Mouse (Mus musculus): Measurements from ENCODE around the gene Asic1. TPM values are rescaled to one million over a fixed set of nuclear protein-coding genes. Genes with fewer than 3 reads are reported as not detected.
A peak's percentile ranks its signal among the peaks of the same experiment; 100 is the strongest.
"Not testable (repeated sequence)": the region's sequence is repeated elsewhere in the genome, so short reads cannot be mapped to it uniquely, and the experiment has no call there.

Asic1 gene
- polyA plus RNA-seq, 1 experiment from 2014 or later: 54.5 TPM

GRCm38 (mm10) chr15:99688712-99689111 lies 18.5 kb downstream of the Asic1 start:
- H3K4me3 ChIP-seq (replicated peaks): no peak overlapping the region
- peaks cover 19% of the 10 kb centered on the region for H3K36me3 ChIP-seq
- H3K27ac ChIP-seq: no peak overlapping the region; the same call in 1 of the 2 replicates
- ATAC-seq: peak; percentile 62
- no peaks in the 10 kb centered on the region for H3K27me3 ChIP-seq
- no peak overlapping the region for H3K4me2 ChIP-seq (replicated peaks)
- WGBS: 6% methylated on average over 4 of the region's 4 CpGs
- H3K4me1 ChIP-seq (replicated peaks): peaks cover 40% of the 10 kb centered on the region
- no peak overlapping the region for H3K9ac ChIP-seq (replicated peaks)
- no peaks in the 10 kb centered on the region for H3K9me3 ChIP-seq

- H3K9ac ChIP-seq (replicated peaks): peak overlapping the region; percentile 46; the same call in 1 of the 2 replicates
- no peaks in the 10 kb centered on the region for H3K9me3 ChIP-seq
- no peak overlapping the region for H3K4me3 ChIP-seq (replicated peaks)
- WGBS: 25% methylated on average over 4 of the region's 4 CpGs
- H3K4me1 ChIP-seq (replicated peaks): peaks cover 53% of the 10 kb centered on the region
- H3K36me3 ChIP-seq: peaks cover 25% of the 10 kb centered on the region
- H3K27me3 ChIP-seq: no peaks in the 10 kb centered on the region; the same call in 1 of the 2 replicates
- 0 out of 2 replicates have a peak overlapping the region, but pooled peaks have one; percentile 58 for H3K27ac ChIP-seq
- H3K4me2 ChIP-seq (replicated peaks): no peak overlapping the region
- no peak for ATAC-seq
These were observed 20.8 kb downstream of the Asic1 start for GRCm38 (mm10) chr15:99690924-99691323.

- Histone ChIP-seq H3K36me3 (peaks cover 28% of the 10 kb centered on the region), H3K9me3 (no peaks in the 10 kb centered on the region), H3K4me1 (replicated peaks) (peaks cover 53% of the 10 kb centered on the region), H3K27ac (peak overlapping the region; percentile 49; the same call in 1 of the 2 replicates), H3K4me3 (replicated peaks) (no peak overlapping the region), H3K4me2 (replicated peaks) (peak overlapping the region; percentile 1; the same call in 1 of the 2 replicates), H3K27me3 (peaks cover 7% of the 10 kb centered on the region), H3K9ac (replicated peaks) (peak overlapping the region; percentile 46)
- 43% methylated on average over 9 of the region's 9 CpGs for WGBS
- peak; percentile 65 for ATAC-seq
These were observed 21.8 kb downstream of the Asic1 start for GRCm38 (mm10) chr15:99691976-99692375.

- no peak overlapping the region for H3K4me3 ChIP-seq (replicated peaks)
- peaks cover 60% of the 10 kb centered on the region for H3K36me3 ChIP-seq
- peaks cover 25% of the 10 kb centered on the region for H3K4me1 ChIP-seq (replicated peaks)
- no peak overlapping the region for H3K9ac ChIP-seq (replicated peaks)
- H3K27ac ChIP-seq: no peak overlapping the region
- WGBS: 55% methylated on average over 2 of the region's 2 CpGs
- H3K4me2 ChIP-seq (replicated peaks): no peak overlapping the region
- no peak for ATAC-seq
- no peaks in the 10 kb centered on the region for H3K9me3 ChIP-seq
- H3K27me3 ChIP-seq: peaks cover 12% of the 10 kb centered on the region
These were observed 27.1 kb downstream of the Asic1 start for GRCm38 (mm10) chr15:99697309-99697708.

- Histone ChIP-seq H3K36me3 (peaks cover 58% of the 10 kb centered on the region), H3K4me1 (replicated peaks) (peaks cover 23% of the 10 kb centered on the region), H3K27me3 (peaks cover 12% of the 10 kb centered on the region), H3K27ac (no peak overlapping the region), H3K9me3 (no peaks in the 10 kb centered on the region), H3K4me3 (replicated peaks) (no peak overlapping the region), H3K4me2 (replicated peaks) (no peak overlapping the region), H3K9ac (replicated peaks) (no peak overlapping the region)
- WGBS: 45% methylated on average over 20 of the region's 20 CpGs
- no peak for ATAC-seq
These were observed 28.4 kb downstream of the Asic1 start for GRCm38 (mm10) chr15:99698533-99699085.

GRCm38 (mm10) chr15:99699715-99700114 lies 29.5 kb downstream of the Asic1 start:
- no peak for ATAC-seq
- WGBS: 89% methylated on average over 10 of the region's 10 CpGs
- H3K36me3 ChIP-seq: peaks cover 64% of the 10 kb centered on the region
- no peak overlapping the region for H3K27ac ChIP-seq
- H3K9me3 ChIP-seq: no peaks in the 10 kb centered on the region
- H3K4me1 ChIP-seq (replicated peaks): peaks cover 24% of the 10 kb centered on the region
- H3K4me3 ChIP-seq (replicated peaks): no peak overlapping the region
- H3K9ac ChIP-seq (replicated peaks): no peak overlapping the region
- peaks cover 12% of the 10 kb centered on the region for H3K27me3 ChIP-seq
- H3K4me2 ChIP-seq (replicated peaks): no peak overlapping the region

GRCm38 (mm10) chr15:99700219-99701106 lies 30.3 kb downstream of the Asic1 start:
- 87% methylated on average over 18 of the region's 18 CpGs for WGBS
- Histone ChIP-seq H3K36me3 (peaks cover 59% of the 10 kb centered on the region), H3K4me2 (replicated peaks) (no peak overlapping the region), H3K4me3 (replicated peaks) (no peak overlapping the region), H3K9ac (replicated peaks) (0 out of 2 replicates have a peak overlapping the region, but pooled peaks have one; percentile 5), H3K9me3 (no peaks in the 10 kb centered on the region), H3K27me3 (peaks cover 12% of the 10 kb centered on the region), H3K27ac (no peak overlapping the region), H3K4me1 (replicated peaks) (peaks cover 25% of the 10 kb centered on the region)
- ATAC-seq: no peak

GRCm38 (mm10) chr15:99701640-99701998 lies 31.5 kb downstream of the Asic1 start:
- Histone ChIP-seq H3K4me1 (replicated peaks) (peaks cover 32% of the 10 kb centered on the region), H3K9ac (replicated peaks) (0 out of 2 replicates have a peak overlapping the region, but pooled peaks have one; percentile 98), H3K36me3 (peaks cover 56% of the 10 kb centered on the region), H3K4me2 (replicated peaks) (peak overlapping the region; percentile 37), H3K4me3 (replicated peaks) (peak overlapping the region; percentile 85), H3K27ac (peak overlapping the region; percentile 97)
- not testable (repeated sequence) for H3K9me3 ChIP-seq, H3K27me3 ChIP-seq, ATAC-seq
- WGBS: 45% methylated on average over 16 of the region's 16 CpGs

- Histone ChIP-seq H3K27ac (peak within 1 kb of the TSS; percentile 97), H3K4me2 (replicated peaks) (peak within 1 kb of the TSS; percentile 94), H3K9me3 (no peaks in the 10 kb centered on the region), H3K27me3 (peaks cover 3% of the 10 kb centered on the region; the same call in 1 of the 2 replicates), H3K4me1 (replicated peaks) (peaks cover 32% of the 10 kb centered on the region), H3K4me3 (replicated peaks) (peak within 1 kb of the TSS; percentile 85), H3K36me3 (peaks cover 56% of the 10 kb centered on the region), H3K9ac (replicated peaks) (peak within 1 kb of the TSS; percentile 98)
- WGBS: 1% methylated on average over 52 of the region's 71 CpGs
- ATAC-seq: peak; percentile 97
These were observed 32.1 kb downstream of the Asic1 start, which contains the start of gene Smarcd1 for GRCm38 (mm10) chr15:99701999-99702900. Gene Smarcd1 (plus strand): TSS chr15:99702129.

GRCm38 (mm10) chr15:99703104-99703503 lies 32.9 kb downstream of the Asic1 start:
- peaks cover 56% of the 10 kb centered on the region for H3K36me3 ChIP-seq
- peaks cover 32% of the 10 kb centered on the region for H3K4me1 ChIP-seq (replicated peaks)
- H3K27me3 ChIP-seq: no peaks in the 10 kb centered on the region
- 58% methylated on average over 9 of the region's 9 CpGs for WGBS
- peak overlapping the region; percentile 98 for H3K9ac ChIP-seq (replicated peaks)
- H3K4me3 ChIP-seq (replicated peaks): peak overlapping the region; percentile 85
- ATAC-seq: no peak
- H3K27ac ChIP-seq: peak overlapping the region; percentile 97
- no peaks in the 10 kb centered on the region for H3K9me3 ChIP-seq
- peak overlapping the region; percentile 94 for H3K4me2 ChIP-seq (replicated peaks)

GRCm38 (mm10) chr15:99703676-99704040 lies 33.5 kb downstream of the Asic1 start:
- ATAC-seq: no peak
- H3K4me3 ChIP-seq (replicated peaks): peak overlapping the region; percentile 85
- H3K27me3 ChIP-seq: no peaks in the 10 kb centered on the region
- peaks cover 32% of the 10 kb centered on the region for H3K4me1 ChIP-seq (replicated peaks)
- H3K9ac ChIP-seq (replicated peaks): peak overlapping the region; percentile 98
- peaks cover 56% of the 10 kb centered on the region for H3K36me3 ChIP-seq
- H3K27ac ChIP-seq: peak overlapping the region; percentile 97
- peak overlapping the region; percentile 94 for H3K4me2 ChIP-seq (replicated peaks)
- 55% methylated on average over 5 of the region's 5 CpGs for WGBS
- H3K9me3 ChIP-seq: no peaks in the 10 kb centered on the region
